Mouse (Mus musculus) kidney, embryonic 14.5 days (tissue): ENCODE measurements at regions not wholly inside any gene's neighbourhood (a gene's known extent, or its start where the extent isn't known, plus 50 kb on each side); places are given as distances from the start of the nearest gene placed in this dataset.
A peak's percentile ranks its signal among the peaks of the same experiment; 100 is the strongest.

Experiments
- ATAC-seq: fragments of 200-750 bp; cut with Nextera tagmentation; 2 replicates; pipeline ENCODE4 v1.8.0; 2017; ENCODE audit warnings: moderate number of reproducible peaks, mild to moderate bottlenecking, moderate TSS enrichment, moderate library complexity; ENCODE audit not compliant: low FRiP score, low TSS enrichment
- H3K27ac ChIP-seq: fragments of 300-500 bp; sonication (generic); 2 replicates; pipeline ENCODE4 v1.5.1; 2014; ENCODE audit warnings: low read depth, mild to moderate bottlenecking, low read length, moderate library complexity, mixed read lengths
- H3K27me3 ChIP-seq: fragments of 300-500 bp; sonication (generic); 2 replicates; pipeline ENCODE4 v1.6.1; 2014; ENCODE audit warnings: mild to moderate bottlenecking, low read length; ENCODE audit not compliant: control insufficient read depth, insufficient read depth
- H3K36me3 ChIP-seq: fragments of 300-500 bp; sonication (generic); 2 replicates; pipeline ENCODE4 v1.6.1; 2014; ENCODE audit warnings: low read length, mixed read lengths; ENCODE audit not compliant: control insufficient read depth, insufficient read depth
- H3K4me1 ChIP-seq: fragments of 300-500 bp; sonication (generic); 2 replicates; pipeline ENCODE4 v1.6.1; 2014; ENCODE audit warnings: low read length, mixed read lengths; ENCODE audit not compliant: control insufficient read depth, insufficient read depth
- H3K4me2 ChIP-seq: fragments of 300-500 bp; sonication (generic); replicated peaks from 2 replicates; pipeline ENCODE4 v1.6.1; 2014; ENCODE audit warnings: low read depth, mild to moderate bottlenecking, low read length
- H3K4me3 ChIP-seq: fragments of 300-500 bp; sonication (generic); 2 replicates; pipeline ENCODE4 v1.5.1; 2014; ENCODE audit warnings: mild to moderate bottlenecking, low read length
- H3K9ac ChIP-seq: fragments of 300-500 bp; sonication (generic); 2 replicates; pipeline ENCODE4 v1.6.1; 2014; ENCODE audit warnings: low read depth, mild to moderate bottlenecking, low read length, moderate library complexity
- H3K9me3 ChIP-seq: fragments of 300-500 bp; sonication (generic); 2 replicates; pipeline ENCODE4 v1.6.1; 2016; ENCODE audit warnings: low read length; ENCODE audit not compliant: control insufficient read depth
- WGBS: fragments of 180-500 bp; shearing (Covaris S2); extraction: QIAGEN DNeasy Blood & Tissue Kit; methylation state at CpG from one replicate; pipeline ENCODE4 v1.1.7; 2014; 5-methylcytosine and 5-hydroxymethylcytosine counted together

DNA sequence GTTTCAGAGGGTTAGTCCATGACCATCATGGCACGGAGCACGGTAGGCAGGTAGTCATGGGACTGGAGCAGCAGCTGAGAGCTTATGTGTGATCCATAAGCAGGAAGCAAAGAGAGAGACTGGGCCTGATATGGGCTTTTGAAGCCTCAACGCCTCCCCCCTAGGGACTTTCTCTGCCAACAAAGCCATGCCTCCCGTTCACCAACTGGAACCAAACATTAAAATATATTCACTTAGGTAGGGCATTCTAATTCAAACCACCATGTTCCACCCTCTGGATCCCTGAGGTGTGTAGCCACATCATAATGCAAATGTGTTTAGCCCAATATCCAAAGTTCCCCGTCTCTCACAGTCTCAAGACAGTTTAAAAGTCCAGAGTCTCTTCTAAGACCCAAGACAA is 85.3 kb upstream of the Ltbp1 start:
- no peak for ATAC-seq
- H3K4me1 ChIP-seq = 0 out of 2 replicates have a peak, but pooled peaks cover 14% of the 10 kb centered on the region
- 83% methylated on average over 5 of the region's 5 CpGs for WGBS
- no peak overlapping the region for H3K4me3 ChIP-seq
- H3K9me3 ChIP-seq = peaks cover 9% of the 10 kb centered on the region
- no peak overlapping the region for H3K9ac ChIP-seq
- no peak overlapping the region for H3K27ac ChIP-seq
- no peak overlapping the region for H3K4me2 ChIP-seq
- H3K36me3 ChIP-seq = no peaks in the 10 kb centered on the region
- no peaks in the 10 kb centered on the region for H3K27me3 ChIP-seq

DNA sequence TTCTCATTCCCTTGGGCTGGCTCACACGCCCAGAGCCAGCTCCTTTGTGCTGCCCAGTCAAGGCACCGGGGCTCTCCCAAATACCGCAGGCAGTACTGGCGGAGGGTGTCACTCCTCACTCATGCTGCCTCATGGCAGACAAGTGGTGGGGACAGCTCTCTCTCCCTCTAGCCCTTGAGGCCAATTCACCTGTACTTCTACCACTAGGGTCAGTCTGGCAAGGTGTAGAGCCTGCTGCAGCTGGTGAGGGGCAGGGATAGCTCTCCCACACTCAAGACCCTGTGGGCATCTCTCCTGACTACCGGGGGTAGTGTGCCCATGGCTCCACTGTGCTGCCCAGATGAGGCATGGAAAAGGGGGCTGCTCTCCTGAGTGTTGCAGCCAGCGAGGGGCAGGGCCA is 84.0 kb upstream of the Ltbp1 start:
- no peak overlapping the region for H3K4me3 ChIP-seq
- 0 out of 2 replicates have a peak, but pooled peaks cover 14% of the 10 kb centered on the region for H3K4me1 ChIP-seq
- peaks cover 5% of the 10 kb centered on the region for H3K9me3 ChIP-seq
- H3K27ac ChIP-seq = no peak overlapping the region
- no peaks in the 10 kb centered on the region for H3K27me3 ChIP-seq
- H3K36me3 ChIP-seq = no peaks in the 10 kb centered on the region
- no peak overlapping the region for H3K9ac ChIP-seq
- peak; percentile 17; the same call in 1 of the 2 replicates for ATAC-seq
- H3K4me2 ChIP-seq = no peak overlapping the region
- 88% methylated on average over 6 of the region's 6 CpGs for WGBS

- ATAC-seq = no peak
- Histone ChIP-seq H3K4me3 (no peak overlapping the region), H3K4me1 (0 out of 2 replicates have a peak, but pooled peaks cover 14% of the 10 kb centered on the region), H3K27me3 (no peaks in the 10 kb centered on the region), H3K9me3 (no peaks in the 10 kb centered on the region; the same call in 1 of the 2 replicates), H3K36me3 (no peaks in the 10 kb centered on the region), H3K4me2 (no peak overlapping the region), H3K27ac (no peak overlapping the region), H3K9ac (no peak overlapping the region)
- 45% methylated on average over 4 of the region's 4 CpGs for WGBS
Measured at GRCm38 (mm10) chr17:74922016-74922415, 83.4 kb upstream of the Ltbp1 start.

GRCm38 (mm10) chr17:74922591-74922990 is 82.8 kb upstream of the Ltbp1 start:
- ATAC-seq = peak; percentile 85

DNA sequence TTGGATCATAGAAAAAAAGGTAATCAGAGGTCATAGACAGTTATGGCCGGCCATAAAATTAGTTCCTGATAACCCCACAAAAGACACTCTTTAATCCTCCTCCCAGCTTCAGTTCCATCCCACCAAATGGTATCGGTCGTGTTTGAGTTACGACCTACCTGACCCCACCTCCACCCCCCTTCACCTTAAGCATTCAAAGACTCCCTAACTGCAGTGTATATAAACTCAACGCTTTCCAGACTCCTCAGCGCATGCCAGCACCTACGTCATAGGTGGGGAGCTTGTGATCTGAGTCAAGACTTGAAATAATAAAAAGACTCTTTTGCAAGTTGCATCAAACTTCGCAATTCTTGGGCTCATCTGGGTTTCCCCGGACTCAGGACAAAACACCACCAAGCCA is 82.3 kb upstream of the Ltbp1 start:
- peak; percentile 89 for ATAC-seq
- H3K4me2 ChIP-seq = no peak overlapping the region
- no peak overlapping the region for H3K9ac ChIP-seq
- H3K36me3 ChIP-seq = no peaks in the 10 kb centered on the region
- H3K27me3 ChIP-seq = no peaks in the 10 kb centered on the region
- no peak overlapping the region for H3K27ac ChIP-seq
- H3K9me3 ChIP-seq = no peaks in the 10 kb centered on the region; the same call in 1 of the 2 replicates
- 7% methylated on average over 9 of the region's 9 CpGs for WGBS
- H3K4me3 ChIP-seq = no peak overlapping the region
- H3K4me1 ChIP-seq = 0 out of 2 replicates have a peak, but pooled peaks cover 14% of the 10 kb centered on the region

More at GRCm38 (mm10) chr17:74922591-74922990, 82.8 kb upstream of the Ltbp1 start:
- 7% methylated on average over 3 of the region's 3 CpGs for WGBS
- H3K27ac ChIP-seq = no peak overlapping the region
- no peaks in the 10 kb centered on the region for H3K36me3 ChIP-seq
- H3K4me3 ChIP-seq = no peak overlapping the region
- H3K9ac ChIP-seq = no peak overlapping the region
- H3K4me2 ChIP-seq = peak overlapping the region; percentile 8; the same call in 1 of the 2 replicates
- no peaks in the 10 kb centered on the region for H3K27me3 ChIP-seq
- no peaks in the 10 kb centered on the region; the same call in 1 of the 2 replicates for H3K9me3 ChIP-seq
- H3K4me1 ChIP-seq = 0 out of 2 replicates have a peak, but pooled peaks cover 14% of the 10 kb centered on the region

- Histone ChIP-seq H3K27me3 (no peaks in the 10 kb centered on the region), H3K36me3 (no peaks in the 10 kb centered on the region), H3K9ac (no peak overlapping the region), H3K4me2 (no peak overlapping the region), H3K27ac (no peak overlapping the region), H3K4me1 (0 out of 2 replicates have a peak, but pooled peaks cover 14% of the 10 kb centered on the region), H3K9me3 (no peaks in the 10 kb centered on the region), H3K4me3 (no peak overlapping the region)
- no peak for ATAC-seq
- 86% methylated on average over 6 of the region's 6 CpGs for WGBS
Measured at GRCm38 (mm10) chr17:74925131-74925530, 80.2 kb upstream of the Ltbp1 start.

GRCm38 (mm10) chr17:74927981-74928380 is 77.4 kb upstream of the Ltbp1 start:
- Histone ChIP-seq H3K4me2 (no peak overlapping the region), H3K36me3 (no peaks in the 10 kb centered on the region), H3K9me3 (0 out of 2 replicates have a peak, but pooled peaks cover 4% of the 10 kb centered on the region), H3K27me3 (no peaks in the 10 kb centered on the region), H3K9ac (no peak overlapping the region), H3K4me1 (0 out of 2 replicates have a peak, but pooled peaks cover 6% of the 10 kb centered on the region), H3K4me3 (no peak overlapping the region), H3K27ac (no peak overlapping the region)
- ATAC-seq = no peak
- 75% methylated on average over 5 of the region's 5 CpGs for WGBS

GRCm38 (mm10) chr17:74931540-74931939 is 73.8 kb upstream of the Ltbp1 start:
- no peak overlapping the region for H3K27ac ChIP-seq
- 18% methylated on average over 4 of the region's 4 CpGs for WGBS
- H3K4me1 ChIP-seq = 0 out of 2 replicates have a peak, but pooled peaks cover 3% of the 10 kb centered on the region
- H3K9ac ChIP-seq = no peak overlapping the region
- no peaks in the 10 kb centered on the region for H3K27me3 ChIP-seq
- H3K4me2 ChIP-seq = no peak overlapping the region
- H3K9me3 ChIP-seq = 0 out of 2 replicates have a peak, but pooled peaks cover 4% of the 10 kb centered on the region
- H3K36me3 ChIP-seq = no peaks in the 10 kb centered on the region
- peak; percentile 73 for ATAC-seq
- no peak overlapping the region for H3K4me3 ChIP-seq

- no peaks in the 10 kb centered on the region for H3K4me1 ChIP-seq
- no peak overlapping the region for H3K4me3 ChIP-seq
- no peaks in the 10 kb centered on the region for H3K36me3 ChIP-seq
- no peaks in the 10 kb centered on the region for H3K9me3 ChIP-seq
- H3K27ac ChIP-seq = no peak overlapping the region
- no peak overlapping the region for H3K4me2 ChIP-seq
- H3K27me3 ChIP-seq = no peaks in the 10 kb centered on the region
- no peak overlapping the region for H3K9ac ChIP-seq
- 86% methylated on average over 6 of the region's 6 CpGs for WGBS
- ATAC-seq = no peak
Measured at GRCm38 (mm10) chr17:74941393-74941792, 64.0 kb upstream of the Ltbp1 start.
